Mouse (Mus musculus) midbrain, embryonic 14.5 days (tissue): ENCODE data around the gene Gm45208. TPM values are rescaled to one million over a fixed set of nuclear protein-coding genes. Genes with fewer than 3 reads are reported as not detected.
A peak's percentile ranks its signal among the peaks of the same experiment; 100 is the strongest.

Experiments used
- ATAC-seq: fragments of 200-750 bp; cut with Nextera tagmentation; 2 replicates; pipeline ENCODE4 v1.8.0; 2017; ENCODE audit warnings: moderate number of reproducible peaks, moderate library complexity; ENCODE audit not compliant: low FRiP score, low TSS enrichment
- DNase-seq: peaks from one replicate; pipeline ENCODE4 v3.0.0-alpha.2; 2015
- H3K27ac ChIP-seq: fragments of 300-500 bp; sonication (generic); replicated peaks from 2 replicates; pipeline ENCODE4 v1.5.1; 2014; ENCODE audit warnings: mild to moderate bottlenecking, low read depth, low read length, moderate library complexity
- H3K27me3 ChIP-seq: fragments of 300-500 bp; sonication (generic); 2 replicates; pipeline ENCODE4 v1.6.1; 2014; ENCODE audit warnings: low read length, control low read depth, mixed read lengths; ENCODE audit not compliant: control insufficient read depth, insufficient read depth
- H3K36me3 ChIP-seq: fragments of 300-500 bp; sonication (generic); 2 replicates; pipeline ENCODE4 v1.6.1; 2014; ENCODE audit warnings: low read length, control low read depth; ENCODE audit not compliant: control insufficient read depth, insufficient read depth
- H3K4me1 ChIP-seq: fragments of 300-500 bp; sonication (generic); 2 replicates; pipeline ENCODE4 v1.6.1; 2014; ENCODE audit warnings: mild to moderate bottlenecking, antibody characterized with exemption, low read length, control low read depth; ENCODE audit not compliant: control insufficient read depth, insufficient read depth
- H3K4me2 ChIP-seq: fragments of 300-500 bp; sonication (generic); 2 replicates; pipeline ENCODE4 v1.6.1; 2014; ENCODE audit warnings: mild to moderate bottlenecking, low read length, moderate library complexity
- H3K4me3 ChIP-seq: fragments of 300-500 bp; sonication (generic); replicated peaks from 2 replicates; pipeline ENCODE4 v1.5.1; 2014; ENCODE audit warnings: low read depth, low read length
- H3K9ac ChIP-seq: fragments of 300-500 bp; sonication (generic); replicated peaks from 2 replicates; pipeline ENCODE4 v1.6.1; 2014; ENCODE audit warnings: mild to moderate bottlenecking, low read length, moderate library complexity
- H3K9me3 ChIP-seq: fragments of 300-500 bp; sonication (generic); 2 replicates; pipeline ENCODE4 v1.6.1; 2016; ENCODE audit warnings: low read length, control low read depth, mixed read lengths; ENCODE audit not compliant: control insufficient read depth
- WGBS: fragments of 180-500 bp; shearing (Covaris S2); extraction: QIAGEN DNeasy Blood & Tissue Kit; methylation state at CpG from one replicate; pipeline ENCODE4 v1.1.7; 2014; 5-methylcytosine and 5-hydroxymethylcytosine counted together
- polyA plus RNA-seq: library from polyadenylated mRNA; unstranded; fragments of >200 nt; fragmentation: Nextera tagmentation; extraction: Ambion mirVana; gene quantifications from 2 replicates; pipeline ENCODE4 v1.2.1, GENCODE M21; 2014

The Gm45208 gene
- polyA plus RNA-seq: not detected in 2 replicates

GRCm38 (mm10) chrX:7721514-7722281 is at the start of gene Gm45208:
Gene Gm45208 (plus strand): TSS chrX:7722245.
- ATAC-seq: peak; percentile 81
- DNase-seq: peak; percentile 85
- no peaks in the 10 kb centered on the region for H3K27me3 ChIP-seq
- no peaks in the 10 kb centered on the region for H3K9me3 ChIP-seq
- WGBS: 23% methylated on average over 22 of the region's 22 CpGs
- H3K9ac ChIP-seq: peak within 1 kb of the TSS; percentile 48
- peak within 1 kb of the TSS; percentile 87 for H3K27ac ChIP-seq
- H3K36me3 ChIP-seq: peaks cover 10% of the 10 kb centered on the region
- H3K4me3 ChIP-seq: peak within 1 kb of the TSS; percentile 47
- H3K4me1 ChIP-seq: 0 out of 2 replicates have a peak, but pooled peaks cover 4% of the 10 kb centered on the region
- H3K4me2 ChIP-seq: peak within 1 kb of the TSS; percentile 61

- H3K4me1 ChIP-seq: no peaks in the 10 kb centered on the region
- H3K27ac ChIP-seq: no peak overlapping the region
- DNase-seq (no peak), ATAC-seq (no peak)
- no peak overlapping the region for H3K4me2 ChIP-seq
- no peaks in the 10 kb centered on the region for H3K9me3 ChIP-seq
- H3K36me3 ChIP-seq: no peaks in the 10 kb centered on the region
- H3K27me3 ChIP-seq: no peaks in the 10 kb centered on the region
- WGBS: 56% methylated on average over 6 of the region's 6 CpGs
- H3K9ac ChIP-seq: no peak overlapping the region
- H3K4me3 ChIP-seq: no peak overlapping the region
Measured at GRCm38 (mm10) chrX:7672739-7673138, 49.3 kb upstream of the Gm45208 start.

- H3K9ac ChIP-seq: no peak overlapping the region
- no peak for ATAC-seq
- H3K9me3 ChIP-seq: no peaks in the 10 kb centered on the region
- no peak overlapping the region for H3K27ac ChIP-seq
- DNase-seq: no peak
- 48% methylated on average over 12 of the region's 12 CpGs for WGBS
- peak overlapping the region; percentile 39; the same call in 1 of the 2 replicates for H3K4me2 ChIP-seq
- no peaks in the 10 kb centered on the region for H3K4me1 ChIP-seq
- H3K4me3 ChIP-seq: no peak overlapping the region
- H3K36me3 ChIP-seq: no peaks in the 10 kb centered on the region
- H3K27me3 ChIP-seq: no peaks in the 10 kb centered on the region
Measured at GRCm38 (mm10) chrX:7673578-7674281, 48.3 kb upstream of the Gm45208 start.

GRCm38 (mm10) chrX:7674284-7675000 is 47.6 kb upstream of the Gm45208 start:
- Histone ChIP-seq H3K4me3 (0 out of 2 replicates have a peak overlapping the region, but pooled peaks have one; percentile 8), H3K4me2 (peak overlapping the region; percentile 39), H3K27me3 (no peaks in the 10 kb centered on the region), H3K9ac (no peak overlapping the region), H3K9me3 (no peaks in the 10 kb centered on the region), H3K27ac (no peak overlapping the region), H3K36me3 (no peaks in the 10 kb centered on the region), H3K4me1 (no peaks in the 10 kb centered on the region)
- 42% methylated on average over 28 of the region's 28 CpGs for WGBS
- ATAC-seq (no peak), DNase-seq (no peak)

- Histone ChIP-seq H3K4me2 (peak overlapping the region; percentile 39), H3K9me3 (no peaks in the 10 kb centered on the region), H3K27me3 (no peaks in the 10 kb centered on the region), H3K27ac (no peak overlapping the region), H3K9ac (no peak overlapping the region), H3K4me3 (0 out of 2 replicates have a peak overlapping the region, but pooled peaks have one; percentile 8), H3K4me1 (no peaks in the 10 kb centered on the region), H3K36me3 (no peaks in the 10 kb centered on the region)
- DNase-seq: no peak
- 41% methylated on average over 10 of the region's 10 CpGs for WGBS
- ATAC-seq: no peak
Measured at GRCm38 (mm10) chrX:7675001-7675380, 47.1 kb upstream of the Gm45208 start.

GRCm38 (mm10) chrX:7678986-7679385 is 43.1 kb upstream of the Gm45208 start:
- 41% methylated on average over 3 of the region's 3 CpGs for WGBS
- Histone ChIP-seq H3K36me3 (no peaks in the 10 kb centered on the region), H3K9ac (no peak overlapping the region), H3K4me1 (no peaks in the 10 kb centered on the region), H3K4me3 (no peak overlapping the region), H3K4me2 (no peak overlapping the region), H3K27me3 (no peaks in the 10 kb centered on the region), H3K27ac (no peak overlapping the region), H3K9me3 (no peaks in the 10 kb centered on the region)
- ATAC-seq: no peak
- DNase-seq: no peak

GRCm38 (mm10) chrX:7679405-7680056 is 42.5 kb upstream of the Gm45208 start:
- H3K4me1 ChIP-seq: no peaks in the 10 kb centered on the region
- H3K36me3 ChIP-seq: no peaks in the 10 kb centered on the region
- no peak overlapping the region for H3K9ac ChIP-seq
- WGBS: 20% methylated on average over 27 of the region's 27 CpGs
- H3K27ac ChIP-seq: no peak overlapping the region
- H3K4me2 ChIP-seq: peak overlapping the region; percentile 48
- DNase-seq: peak; percentile 93
- no peaks in the 10 kb centered on the region for H3K27me3 ChIP-seq
- H3K4me3 ChIP-seq: no peak overlapping the region
- ATAC-seq: peak; percentile 90
- H3K9me3 ChIP-seq: no peaks in the 10 kb centered on the region

GRCm38 (mm10) chrX:7680057-7680412 is 42.0 kb upstream of the Gm45208 start:
- ATAC-seq: no peak
- no peak overlapping the region for H3K9ac ChIP-seq

More at GRCm38 (mm10) chrX:7680057-7680412, 42.0 kb upstream of the Gm45208 start:
- Histone ChIP-seq H3K4me3 (no peak overlapping the region), H3K27me3 (no peaks in the 10 kb centered on the region), H3K27ac (no peak overlapping the region), H3K4me1 (no peaks in the 10 kb centered on the region), H3K9me3 (no peaks in the 10 kb centered on the region), H3K36me3 (no peaks in the 10 kb centered on the region), H3K4me2 (peak overlapping the region; percentile 48)
- no peak for DNase-seq
- 28% methylated on average over 12 of the region's 12 CpGs for WGBS
